Mouse (Mus musculus) heart, embryonic 10.5 days (tissue): Measurements from ENCODE around the gene Sfrp4. TPM values are rescaled to one million over a fixed set of nuclear protein-coding genes. Genes with fewer than 3 reads are reported as not detected.

ENCODE experiments used
- DNase-seq: peaks from one replicate; pipeline ENCODE4 v3.0.0-alpha.2; 2017; ENCODE audit warnings: low spot score
- H3K27ac ChIP-seq: fragments of 300-500 bp; sonication (generic); 2 replicates; pipeline ENCODE4 v1.5.1; 2016; ENCODE audit warnings: mild to moderate bottlenecking
- H3K27me3 ChIP-seq: fragments of 300-500 bp; sonication (generic); 2 replicates; pipeline ENCODE4 v1.6.1; 2016; ENCODE audit warnings: mild to moderate bottlenecking; ENCODE audit not compliant: poor library complexity, insufficient read depth, severe bottlenecking
- H3K36me3 ChIP-seq: fragments of 300-500 bp; sonication (generic); 2 replicates; pipeline ENCODE4 v1.6.1; 2016; ENCODE audit warnings: mild to moderate bottlenecking, moderate library complexity
- H3K4me1 ChIP-seq: fragments of 300-500 bp; sonication (generic); 2 replicates; pipeline ENCODE4 v1.6.1; 2016; ENCODE audit warnings: mild to moderate bottlenecking
- H3K4me3 ChIP-seq: fragments of 300-500 bp; sonication (generic); 2 replicates; pipeline ENCODE4 v1.5.1; 2016; ENCODE audit warnings: mild to moderate bottlenecking, moderate library complexity
- H3K9me3 ChIP-seq: fragments of 300-500 bp; sonication (generic); 2 replicates; pipeline ENCODE4 v1.6.1; 2016; ENCODE audit warnings: mild to moderate bottlenecking, moderate library complexity
- WGBS: fragments of 180-500 bp; shearing (Covaris S2); methylation state at CpG from one replicate; pipeline ENCODE4 v1.1.7; 2016; 5-methylcytosine and 5-hydroxymethylcytosine counted together
- polyA plus RNA-seq: library from polyadenylated mRNA; unstranded; fragments of >200 nt; fragmentation: Nextera tagmentation; extraction: Ambion mirVana; gene quantifications from 2 replicates; pipeline ENCODE4 v1.2.1, GENCODE M21; 2016

Gene Sfrp4
- polyA plus RNA-seq, 1 experiment from 2014 or later = 0.48 TPM

DNA sequence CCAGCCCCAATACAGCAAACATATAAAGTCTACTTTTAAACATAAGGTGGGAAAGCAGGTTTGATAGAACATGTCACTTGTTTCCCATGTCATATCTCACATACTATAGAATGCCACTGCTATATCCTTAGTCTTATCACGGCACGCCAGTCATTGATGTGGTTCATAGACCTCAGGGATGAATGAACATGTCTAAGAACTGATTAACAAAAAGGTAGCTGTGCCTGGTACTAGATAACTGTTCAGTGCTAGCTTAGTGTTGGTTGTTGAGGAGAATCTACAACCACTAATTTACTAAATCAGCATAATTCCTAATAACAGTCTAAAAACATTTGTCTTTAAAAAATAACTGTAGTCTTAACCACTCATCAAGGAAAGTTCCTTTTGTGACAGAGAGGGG, 26.9 kb downstream of the Sfrp4 start:
- 92% methylated on average over 2 of the region's 2 CpGs for WGBS
- Histone ChIP-seq H3K27me3 (no peaks in the 10 kb centered on the region), H3K27ac (no peak overlapping the region), H3K4me1 (no peaks in the 10 kb centered on the region), H3K36me3 (no peaks in the 10 kb centered on the region), H3K4me3 (no peak overlapping the region), H3K9me3 (no peaks in the 10 kb centered on the region)
- DNase-seq = no peak

DNA sequence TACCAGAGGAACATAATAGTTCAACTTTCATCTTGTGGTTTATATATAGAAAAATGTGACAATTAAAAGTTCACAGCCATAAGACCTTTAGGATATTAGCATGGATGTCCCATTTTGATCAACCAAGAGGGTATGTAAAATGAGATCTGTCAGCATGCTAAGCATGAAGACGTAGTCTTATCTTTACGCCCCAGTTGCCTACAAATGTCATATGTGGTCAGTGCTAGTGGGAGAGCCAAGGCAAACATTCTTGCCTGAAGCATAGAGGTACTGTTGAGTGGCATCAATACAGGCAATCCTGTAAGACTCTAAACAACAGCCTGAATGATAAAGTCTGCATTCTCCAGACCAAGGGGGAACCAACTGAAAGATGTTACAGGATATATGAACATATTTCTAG, 29.5 kb downstream of the Sfrp4 start:
- Histone ChIP-seq H3K36me3 (no peaks in the 10 kb centered on the region), H3K27ac (no peak overlapping the region), H3K27me3 (no peaks in the 10 kb centered on the region), H3K4me1 (no peaks in the 10 kb centered on the region), H3K4me3 (no peak overlapping the region), H3K9me3 (no peaks in the 10 kb centered on the region)
- no peak for DNase-seq
- WGBS = 79% methylated on average over 2 of the region's 2 CpGs

DNA sequence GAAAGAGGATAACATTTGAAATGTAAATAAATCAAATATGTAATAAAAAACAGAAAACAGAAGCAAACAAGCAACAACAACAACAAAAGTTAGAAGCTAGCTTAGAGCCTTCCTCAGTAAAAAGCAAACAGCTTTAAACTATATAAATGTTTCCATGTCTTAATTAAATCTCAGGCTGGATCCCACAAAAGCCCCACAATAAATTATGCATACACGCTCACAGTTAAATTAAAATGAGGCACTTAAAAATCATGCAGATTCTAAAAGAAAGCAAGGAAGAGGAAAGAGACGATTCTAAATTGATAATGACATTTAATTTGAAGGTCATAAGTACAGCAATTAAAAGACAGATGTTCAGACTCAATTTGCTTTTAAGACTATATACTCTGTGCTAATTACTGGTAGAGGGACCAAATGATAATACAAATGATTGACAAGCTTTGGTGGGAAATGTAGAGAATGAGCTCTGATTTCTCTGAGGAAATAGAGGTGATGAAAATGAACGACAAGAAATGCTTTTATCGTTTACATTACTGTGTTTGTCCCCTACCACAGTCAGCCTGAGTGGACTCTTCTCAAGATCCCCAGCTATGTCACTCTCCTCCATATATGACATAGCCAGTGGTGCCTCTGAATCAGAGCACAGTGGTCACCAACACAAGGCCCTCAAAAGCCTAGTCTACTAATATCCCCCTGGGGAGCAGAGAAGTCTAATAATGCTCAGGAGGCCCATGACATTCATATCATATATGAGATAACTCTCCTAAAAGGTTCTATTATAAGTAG, 45.6 kb downstream of the Sfrp4 start:
- Histone ChIP-seq H3K27me3 (no peaks in the 10 kb centered on the region), H3K27ac (no peak overlapping the region), H3K4me1 (no peaks in the 10 kb centered on the region), H3K36me3 (no peaks in the 10 kb centered on the region), H3K4me3 (no peak overlapping the region), H3K9me3 (no peaks in the 10 kb centered on the region)
- 74% methylated on average over 4 of the region's 4 CpGs for WGBS
- no peak for DNase-seq

DNA sequence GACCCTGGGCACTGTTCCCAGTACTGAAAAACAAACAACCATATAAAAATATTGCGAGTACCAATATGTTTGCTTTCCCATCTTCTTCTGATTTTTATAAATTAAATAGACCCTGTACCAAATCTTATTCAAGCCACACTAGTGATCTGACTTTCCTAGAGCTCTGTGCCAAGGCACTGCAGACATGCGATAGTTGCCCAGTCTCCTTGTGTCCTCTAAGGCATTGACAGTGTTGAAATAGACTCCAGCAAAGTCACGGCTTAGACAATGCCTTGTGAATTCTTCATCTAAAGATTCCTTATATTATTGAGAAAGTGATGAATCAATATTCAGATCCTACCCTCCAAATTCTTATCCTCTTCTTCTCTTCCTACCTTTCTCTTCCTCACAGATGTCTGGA, 51.1 kb downstream of the Sfrp4 start:
- H3K4me3 ChIP-seq = no peak overlapping the region
- no peaks in the 10 kb centered on the region for H3K27me3 ChIP-seq
- no peaks in the 10 kb centered on the region for H3K4me1 ChIP-seq
- no peaks in the 10 kb centered on the region for H3K9me3 ChIP-seq
- H3K27ac ChIP-seq = no peak overlapping the region
- no peak for DNase-seq
- no peaks in the 10 kb centered on the region for H3K36me3 ChIP-seq
- 78% methylated on average over 3 of the region's 3 CpGs for WGBS

DNA sequence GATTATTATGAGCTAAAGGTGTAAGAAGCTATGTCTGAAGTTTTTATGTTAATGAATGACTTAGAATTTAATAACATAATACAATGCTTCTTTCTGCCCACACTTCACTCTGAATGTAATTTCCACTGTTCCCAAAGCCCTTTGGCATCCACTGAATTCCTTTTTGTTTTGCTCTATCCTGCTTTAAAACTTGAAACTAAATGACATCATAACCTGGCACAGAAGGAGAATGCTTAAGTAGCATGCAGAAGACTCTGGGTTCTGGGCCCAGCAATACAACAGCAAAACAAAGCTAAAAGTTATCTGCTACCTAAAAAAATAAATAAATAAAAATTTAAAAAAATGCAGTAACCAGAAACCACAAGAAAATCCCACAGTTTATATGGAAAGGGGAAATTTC, 51.7 kb downstream of the Sfrp4 start:
- H3K9me3 ChIP-seq = no peaks in the 10 kb centered on the region
- H3K27me3 ChIP-seq = no peaks in the 10 kb centered on the region
- no peak overlapping the region for H3K27ac ChIP-seq
- no peak for DNase-seq
- H3K36me3 ChIP-seq = no peaks in the 10 kb centered on the region
- H3K4me1 ChIP-seq = no peaks in the 10 kb centered on the region
- no peak overlapping the region for H3K4me3 ChIP-seq

Other genes starting within 250 kb of the Sfrp4 start
- 100 and 105 TPM in 2 replicates for gene Stard3nl, start 227.3 kb upstream of the Sfrp4 start, polyA plus RNA-seq
- gene Epdr1, start 3.2 kb upstream of the Sfrp4 start, polyA plus RNA-seq = 21.0 and 33.2 TPM in 2 replicates
- not detected in 2 replicates for gene Nme8, start 74.7 kb downstream of the Sfrp4 start, polyA plus RNA-seq
- gene Gpr141, start 201.2 kb downstream of the Sfrp4 start, polyA plus RNA-seq = 0.10 TPM in 1 of 2 replicates, not detected in the other